Mouse (Mus musculus): ENCODE measurements at regions not wholly inside any gene's neighbourhood (a gene's known extent, or its start where the extent isn't known, plus 50 kb on each side); places are given as distances from the start of the nearest gene placed in this dataset.
A peak's percentile ranks its signal among the peaks of the same experiment; 100 is the strongest.

DNA sequence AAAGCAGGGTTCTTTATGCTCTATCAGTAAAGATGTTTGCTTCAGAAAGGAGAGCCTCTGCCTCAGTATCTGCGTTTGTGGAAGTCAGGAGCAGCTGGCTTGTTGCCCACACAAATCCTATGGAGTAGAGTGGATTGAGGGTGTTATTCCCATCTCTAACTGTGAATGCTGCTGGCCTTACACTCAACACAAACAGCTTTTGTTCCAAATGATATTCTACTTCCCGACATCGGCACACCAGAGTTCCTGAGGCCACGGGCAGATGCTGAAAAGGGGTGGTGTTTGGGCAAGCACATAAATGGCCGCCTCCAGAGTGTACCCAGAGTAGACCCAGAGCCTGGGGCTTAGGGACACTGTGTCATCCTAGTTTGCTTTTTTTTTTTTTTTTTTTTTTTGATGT lies 320.3 kb upstream of the Sox11 start:
- DNase-seq (ENCODE audit: low spot score): no peak
- intact Hi-C loops (cut with DNase I): no loop called here

- intact Hi-C loops (cut with DNase I): no loop called here
Measured at GRCm38 (mm10) chr12:27657536-27657935, 315.2 kb upstream of the Sox11 start.

DNA sequence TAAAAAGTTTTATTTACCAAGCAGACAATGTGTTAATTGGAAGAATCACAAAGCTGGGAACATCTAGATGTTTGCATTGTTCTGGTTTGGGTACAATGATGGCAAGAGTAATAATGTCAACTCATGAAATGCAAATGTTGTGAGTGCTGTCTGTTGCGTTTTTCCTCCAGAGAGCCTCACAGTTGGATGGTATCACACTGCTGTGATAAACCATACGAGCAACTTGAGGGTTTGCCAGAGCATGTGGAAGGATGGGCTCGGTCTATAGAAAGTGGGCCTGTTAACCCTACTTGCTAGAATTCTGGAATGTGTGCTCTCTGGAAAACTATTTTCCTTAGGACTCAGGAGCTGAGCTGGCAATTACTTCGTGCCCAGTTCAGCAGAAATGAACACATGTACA lies 311.2 kb upstream of the Sox11 start:
- no peak for DNase-seq (ENCODE audit: low spot score)
- intact Hi-C loops (cut with DNase I): no loop called here

More at GRCm38 (mm10) chr12:27657536-27657935, 315.2 kb upstream of the Sox11 start:
- no peak for DNase-seq (ENCODE audit: low spot score)

DNA sequence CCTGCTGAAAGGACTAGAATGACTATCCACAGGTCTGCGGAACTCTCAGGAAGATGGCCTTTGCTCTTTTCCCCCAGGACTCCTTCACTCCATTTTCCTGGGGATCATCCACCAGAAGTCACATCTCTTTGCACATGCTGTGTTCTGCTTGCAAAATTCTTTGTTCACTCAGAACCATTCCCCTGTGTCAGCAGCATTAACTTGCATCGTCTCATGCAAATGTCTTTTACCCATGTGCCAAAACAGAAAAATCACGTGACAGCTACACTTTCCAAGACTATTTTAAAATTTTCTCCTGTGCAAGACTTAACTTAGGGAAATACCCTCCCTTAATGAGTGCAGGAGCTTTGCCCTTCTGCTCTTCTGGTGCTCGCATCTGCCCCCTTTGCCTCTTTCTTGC lies 306.2 kb upstream of the Sox11 start:
- DNase-seq (ENCODE audit: low spot score): no peak
- intact Hi-C loops (cut with DNase I): no loop called here

DNA sequence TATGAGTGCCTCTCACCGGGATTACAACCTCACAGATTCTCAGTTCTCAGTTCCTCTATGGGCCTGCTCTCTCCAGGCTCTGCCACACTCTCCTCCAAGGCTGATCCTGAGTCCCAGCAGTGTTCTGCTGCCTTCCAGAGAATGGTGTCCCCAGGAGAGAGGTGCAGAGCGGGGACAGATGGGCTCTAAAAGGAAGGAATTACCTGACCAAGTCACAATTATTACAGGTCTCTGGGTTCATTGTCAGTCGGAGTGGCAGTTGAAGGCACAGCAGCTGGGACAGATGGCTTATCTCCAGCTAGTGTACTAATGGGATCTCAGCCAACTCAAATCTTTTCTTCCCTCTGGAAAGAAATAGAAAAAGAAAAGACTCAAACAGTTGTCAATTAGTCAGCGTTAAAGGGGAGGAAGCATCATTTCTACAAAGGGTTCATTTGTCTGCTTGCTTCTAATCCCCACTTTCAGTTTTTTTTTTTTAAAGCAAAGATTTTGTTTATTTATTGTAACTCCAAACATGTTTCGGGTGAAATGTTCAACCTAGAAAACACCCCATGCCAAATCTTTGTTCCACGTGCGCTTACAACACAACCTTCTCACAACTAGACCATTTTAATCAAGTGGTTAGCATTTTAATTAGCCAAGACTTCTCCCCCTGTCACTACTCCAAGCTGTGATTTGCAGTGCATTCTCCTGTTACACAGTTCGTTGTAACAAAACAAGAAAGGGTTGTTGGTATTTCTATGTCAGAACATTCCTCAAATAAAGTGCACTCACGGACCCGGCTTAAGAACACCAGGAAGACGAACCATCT lies 304.3 kb upstream of the Sox11 start:
- DNase-seq (ENCODE audit: low spot score): no peak

GRCm38 (mm10) chr12:27619616-27620015 lies 277.2 kb upstream of the Sox11 start:
- intact Hi-C loops (cut with DNase I): no loop called here

More for the DNA sequence above, 304.3 kb upstream of the Sox11 start:
- intact Hi-C loops (cut with DNase I): no loop called here

GRCm38 (mm10) chr12:27604061-27604679 lies 261.8 kb upstream of the Sox11 start:
- no peak for DNase-seq (ENCODE audit: low spot score)
- intact Hi-C loops (cut with DNase I): no loop called here

More at GRCm38 (mm10) chr12:27619616-27620015, 277.2 kb upstream of the Sox11 start:
- no peak for DNase-seq (ENCODE audit: low spot score)

DNA sequence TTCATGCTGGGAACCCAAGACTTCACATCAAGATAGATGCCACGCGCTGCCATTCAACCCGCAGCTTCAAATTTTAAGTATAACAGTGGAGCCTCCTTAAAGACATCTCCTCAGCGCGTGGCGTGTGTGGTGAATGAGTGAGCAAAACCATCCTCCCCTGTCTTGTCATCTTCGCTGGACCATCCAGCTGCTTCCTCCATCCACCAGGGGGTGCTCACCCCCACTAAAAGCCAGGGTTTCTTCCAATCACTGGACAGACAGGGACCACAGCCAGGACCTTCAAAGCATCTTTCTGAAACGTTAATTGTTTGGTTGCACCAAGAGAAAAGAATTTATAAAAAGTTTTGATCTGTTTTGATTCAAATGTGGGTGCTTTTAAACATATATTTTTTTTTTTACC lies 256.8 kb upstream of the Sox11 start:
- DNase-seq (ENCODE audit: low spot score): peak; percentile 5
- intact Hi-C loops (cut with DNase I): loop anchor here (1.0 kb wide), 1 partner anchor 833 kb away; no protein-coding TSS in a partner anchor

GRCm38 (mm10) chr12:27597878-27598277 lies 255.5 kb upstream of the Sox11 start:
- intact Hi-C loops (cut with DNase I): no loop called here
- DNase-seq (ENCODE audit: low spot score): no peak

- intact Hi-C loops (cut with DNase I): no loop called here
- DNase-seq (ENCODE audit: low spot score): no peak
Measured at GRCm38 (mm10) chr12:27597322-27597721, 254.9 kb upstream of the Sox11 start.

DNA sequence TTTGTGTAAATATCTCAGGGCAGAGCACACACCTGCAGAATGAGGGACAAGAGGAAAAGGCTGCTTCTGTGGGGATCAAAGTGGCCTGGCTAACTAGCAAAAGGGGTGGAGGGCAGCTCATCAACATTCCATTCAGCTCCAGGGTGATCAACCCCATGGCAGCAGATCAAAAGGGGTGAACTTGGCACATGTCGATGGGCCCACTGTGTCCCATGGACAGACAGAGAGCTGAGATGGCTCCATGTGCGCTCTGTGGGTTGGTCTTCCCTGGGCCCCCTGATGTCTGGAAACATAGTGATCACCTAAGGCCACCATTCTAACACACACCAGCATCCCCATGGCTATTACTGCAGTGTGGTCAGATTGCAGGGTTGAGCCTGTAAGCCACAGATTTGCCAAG lies 253.2 kb upstream of the Sox11 start:
- no peak for DNase-seq (ENCODE audit: low spot score)
- intact Hi-C loops (cut with DNase I): no loop called here

DNA sequence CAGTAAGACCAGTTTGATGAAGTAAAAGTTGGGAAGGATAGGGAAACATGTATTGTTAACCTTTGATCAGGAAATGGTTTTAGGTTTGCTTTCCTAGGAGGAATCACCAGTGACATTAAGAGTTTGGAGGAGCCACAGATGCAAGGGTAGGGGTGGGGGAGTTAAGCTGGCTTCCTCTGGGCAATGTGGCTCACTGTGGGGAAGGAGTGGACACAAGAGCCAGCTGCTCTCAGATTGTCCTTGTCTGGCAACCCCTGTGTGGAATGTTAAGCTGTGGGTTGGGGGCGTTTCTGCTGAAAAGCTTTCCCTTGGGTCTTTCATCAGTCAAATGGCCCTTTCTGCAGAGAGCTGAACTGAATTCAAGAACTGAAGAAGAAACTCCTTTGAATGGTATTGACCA lies 251.1 kb upstream of the Sox11 start:
- DNase-seq (ENCODE audit: low spot score): no peak
- intact Hi-C loops (cut with DNase I): no loop called here

GRCm38 (mm10) chr12:27576109-27576700 lies 233.8 kb upstream of the Sox11 start:
- DNase-seq (ENCODE audit: low spot score): no peak
- intact Hi-C loops (cut with DNase I): loop anchor here (10.0 kb wide), 1 partner anchor 231 kb away; the partner anchor contains the start of gene Sox11

DNA sequence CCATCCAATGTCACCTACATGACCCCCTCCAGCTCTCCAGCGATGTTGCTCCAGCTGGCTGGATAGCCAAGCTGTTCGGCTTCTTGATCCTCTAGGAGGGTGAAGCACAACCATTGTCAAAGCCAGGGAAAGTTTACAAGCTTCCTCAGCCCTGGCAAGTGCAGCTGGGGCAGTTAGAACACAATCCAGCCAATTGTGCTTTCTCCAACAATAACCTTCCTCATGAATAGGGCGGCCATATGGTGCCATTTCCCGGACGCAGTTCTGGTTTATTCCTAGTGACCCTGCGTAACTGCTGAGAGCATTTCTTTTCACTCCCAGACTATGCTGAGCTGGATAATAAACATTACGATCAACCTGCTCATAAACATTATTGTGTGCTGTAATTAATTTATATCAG lies 233.3 kb upstream of the Sox11 start:
- no peak for DNase-seq (ENCODE audit: low spot score)
- intact Hi-C loops (cut with DNase I): loop anchor here (10.0 kb wide), 1 partner anchor 231 kb away; the partner anchor contains the start of gene Sox11

- no peak for DNase-seq (ENCODE audit: low spot score)
- intact Hi-C loops (cut with DNase I): no loop called here
Measured at GRCm38 (mm10) chr12:27567250-27567649, 224.9 kb upstream of the Sox11 start.

DNA sequence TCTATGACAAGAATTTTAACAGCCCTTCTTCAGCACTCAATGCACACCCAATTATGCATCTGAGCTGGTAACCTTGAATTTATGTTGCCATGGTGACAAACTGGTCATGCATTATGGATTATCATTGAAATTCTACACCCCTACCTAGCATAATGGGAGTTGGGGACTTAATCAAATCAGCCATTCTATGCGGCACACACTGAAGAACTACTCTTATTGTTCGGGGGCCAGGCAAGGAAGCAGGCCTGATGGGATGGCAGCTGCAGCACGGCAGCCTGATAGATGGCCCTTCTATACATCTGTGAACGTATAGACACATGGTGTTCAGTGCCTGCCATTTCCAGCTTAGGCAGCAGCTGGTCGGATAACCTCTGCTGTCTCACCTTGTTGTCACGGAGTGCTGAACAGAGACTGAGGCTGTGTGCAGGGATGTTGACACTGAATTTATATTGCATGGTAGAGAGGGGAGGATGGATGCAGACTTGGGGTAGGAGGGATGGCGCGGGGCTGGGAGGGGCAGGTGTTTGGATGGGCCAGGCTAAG lies 223.7 kb upstream of the Sox11 start:
- DNase-seq (ENCODE audit: low spot score): no peak
- intact Hi-C loops (cut with DNase I): no loop called here

DNA sequence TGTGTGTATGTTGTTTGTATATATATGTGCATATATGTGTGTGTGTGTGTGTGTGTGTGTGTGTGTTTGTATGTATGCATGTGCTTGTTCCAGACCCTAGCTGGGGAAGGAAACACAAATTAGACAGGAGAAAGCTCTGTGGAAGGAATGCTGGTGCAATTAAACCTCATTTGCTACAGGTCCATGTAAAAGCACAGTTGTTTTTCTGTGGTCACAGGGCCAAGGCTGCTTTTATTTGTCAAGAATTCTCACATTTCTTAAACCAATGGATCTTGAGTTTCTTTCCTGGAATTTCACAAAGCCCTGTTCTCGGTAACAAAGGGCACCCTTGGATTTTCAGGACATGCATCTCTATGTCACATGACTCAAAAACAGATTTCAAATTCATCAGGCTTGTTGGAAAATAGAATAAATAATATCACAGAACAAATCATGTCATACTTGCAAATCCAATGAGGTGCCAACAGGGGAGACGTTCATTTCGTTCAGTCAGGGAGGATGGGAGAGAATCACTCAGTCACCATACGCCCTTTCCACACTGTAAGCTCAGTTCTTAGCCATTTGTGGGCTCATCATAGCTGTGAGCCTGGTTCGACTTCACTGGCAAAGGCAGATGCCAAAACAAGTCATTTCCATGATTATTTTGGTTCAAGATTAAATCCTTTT lies 222.4 kb upstream of the Sox11 start:
- intact Hi-C loops (cut with DNase I): no loop called here

GRCm38 (mm10) chr12:27563900-27564299 lies 221.5 kb upstream of the Sox11 start:
- intact Hi-C loops (cut with DNase I): no loop called here

More for the DNA sequence above, 222.4 kb upstream of the Sox11 start:
- DNase-seq (ENCODE audit: low spot score): no peak

GRCm38 (mm10) chr12:27552809-27553208 lies 210.4 kb upstream of the Sox11 start:
- no peak for DNase-seq (ENCODE audit: low spot score)
- intact Hi-C loops (cut with DNase I): no loop called here

More at GRCm38 (mm10) chr12:27563900-27564299, 221.5 kb upstream of the Sox11 start:
- no peak for DNase-seq (ENCODE audit: low spot score)

GRCm38 (mm10) chr12:27538210-27538609 lies 195.8 kb upstream of the Sox11 start:
- no peak for DNase-seq (ENCODE audit: low spot score)
- intact Hi-C loops (cut with DNase I): no loop called here

Measured in heart, postnatal 25 days (tissue).